Mouse (Mus musculus) MEL (cell line): ENCODE results near the gene Hbq1b.

Experiments
- CTCF ChIP-seq, 3 experiments: IDR thresholded peaks in 2 of 3; conservative IDR thresholded peaks in 1 of 3; 2 replicates each; pipeline ENCODE4 v1.5.1; 2011 to 2012; ENCODE audit warnings: low read length in 3 of 3, low read depth in 2 of 3, mild to moderate bottlenecking in 2 of 3, improper control_type of control experiment in 1 of 3, inconsistent platforms in 1 of 3, mixed read lengths in 1 of 3, moderate library complexity in 1 of 3; ENCODE audit not compliant: control insufficient read depth in 1 of 3, insufficient read depth in 1 of 3, poor library complexity in 1 of 3, severe bottlenecking in 1 of 3
- POLR2A ChIP-seq, 2 experiments: IDR thresholded peaks; 2 replicates each; pipeline ENCODE4 v1.6.1; 2011 to 2012; ENCODE audit warnings: low read length in 2 of 2, mild to moderate bottlenecking in 2 of 2, control low read depth in 1 of 2, improper control_type of control experiment in 1 of 2, low read depth in 1 of 2, moderate library complexity in 1 of 2; ENCODE audit not compliant: control insufficient read depth in 1 of 2, insufficient read depth in 1 of 2, poor library complexity in 1 of 2
- TCF12 ChIP-seq: IDR thresholded peaks from 2 replicates; pipeline ENCODE4 v1.6.1; 2014; ENCODE audit warnings: low read depth, mild to moderate bottlenecking, inconsistent platforms, low read length, improper control_type of control experiment, moderate library complexity
- USF1 ChIP-seq: IDR thresholded peaks from 2 replicates; pipeline ENCODE4 v1.6.1; 2014; ENCODE audit warnings: low read depth, mild to moderate bottlenecking, inconsistent platforms, low read length, improper control_type of control experiment, moderate library complexity

- TF ChIP-seq USF1, result no peak
- no peak for TF ChIP-seq POLR2A (IDR thresholded peaks at IDR 0.05; ENCODE audit: control insufficient read depth in 1 of 2, insufficient read depth in 1 of 2, low read depth in 1 of 2, low read length in 2 of 2, poor library complexity in 1 of 2)
- no peak for TF ChIP-seq CTCF (IDR thresholded peaks at IDR 0.05 in 2 of 3, conservative IDR thresholded peaks at IDR 0.05 in 1 of 3; ENCODE audit: control insufficient read depth in 1 of 3, insufficient read depth in 1 of 3, low read depth in 2 of 3, low read length in 3 of 3, poor library complexity in 1 of 3, severe bottlenecking in 1 of 3)
- no peak for TF ChIP-seq TCF12
Observed at GRCm38 (mm10) chr11:32253121-32253520, 33.6 kb upstream of the Hbq1b start.
